29 mouse cellular contexts compared by ENCODE assay signal in the genomic region with DNA sequence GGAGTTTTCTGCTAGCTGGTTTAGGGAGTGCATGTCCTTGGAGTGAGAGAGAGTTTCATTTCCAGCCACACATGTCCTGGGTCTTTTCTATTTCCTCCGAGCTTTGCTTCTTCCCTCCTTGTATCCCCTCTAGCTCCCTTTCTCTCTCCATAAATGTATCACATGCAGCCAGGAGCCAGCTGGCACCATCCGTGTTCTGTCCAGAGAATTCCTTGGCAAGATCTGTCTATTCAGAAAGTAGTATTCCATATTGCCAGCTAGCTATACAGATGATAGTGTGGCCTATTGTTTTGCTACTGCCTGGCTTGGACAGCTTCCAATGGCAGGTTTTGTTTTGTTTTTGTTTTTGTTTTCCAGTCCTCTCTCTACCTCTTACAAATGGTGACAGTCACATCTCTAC.
DNase-seq lines count a peak whose midpoint lies in the region; ATAC-seq lines count a peak whose summit lies in the region.
"Had no signal": no experiment of that assay in that cellular context is flagged by ENCODE, and none has a peak within 500 bp of the region (broad histone marks: within the 10 kb centered on the region; RNA-seq: fewer than 3 reads in every experiment).

No protein-coding gene starts in this region.

- WGBS in hindbrain, embryonic 14.5 days, result 67% methylated on average over 2 of the region's 2 CpGs
- WGBS in hindbrain, embryonic 11.5 days, result 89% methylated on average over 2 of the region's 2 CpGs

- intact Hi-C loops in left cerebral cortex, postnatal 4 days (cut with DNase I), result loop anchor here (10.0 kb wide), 1 partner anchor 478 kb away; no protein-coding TSS in a partner anchor
- intact Hi-C loops in left cerebral cortex, postnatal 36 days (cut with DNase I), result no loop called here

- ATAC-seq in hindbrain, embryonic 14.5 days (ENCODE audit: low FRiP score), result no peak
- no peak for ATAC-seq in hindbrain, embryonic 11.5 days (ENCODE audit: low FRiP score)
- ATAC-seq: hindbrain, embryonic 16.5 days; intestine, embryonic 15.5 days had no signal

- H3K4me2 ChIP-seq in hindbrain, embryonic 14.5 days (replicated peaks), result no peak overlapping the region
- H3K4me2 ChIP-seq in hindbrain, embryonic 11.5 days (replicated peaks; ENCODE audit: low read depth, low read length), result no peak overlapping the region
- H3K4me2 ChIP-seq: heart, embryonic 12.5 days; intestine, embryonic 15.5 days; neural tube, embryonic 15.5 days had no signal

- peaks cover 23% of the 10 kb centered on the region for H3K27me3 ChIP-seq in hindbrain, embryonic 14.5 days (ENCODE audit: control insufficient read depth, insufficient read depth, low read length)
- peaks cover 2% of the 10 kb centered on the region; the same call in 1 of the 2 replicates for H3K27me3 ChIP-seq in hindbrain, embryonic 11.5 days (ENCODE audit: control insufficient read depth, insufficient read depth, low read length)
- H3K27me3 ChIP-seq: heart, embryonic 12.5 days; intestine, embryonic 15.5 days had no signal

- peaks cover 17% of the 10 kb centered on the region for H3K4me1 ChIP-seq in hindbrain, embryonic 14.5 days (replicated peaks; ENCODE audit: control insufficient read depth, insufficient read depth, low read length)
- H3K4me1 ChIP-seq in hindbrain, embryonic 11.5 days (replicated peaks; ENCODE audit: control insufficient read depth, insufficient read depth, low read length), result no peaks in the 10 kb centered on the region

- no peaks in the 10 kb centered on the region for H3K9me3 ChIP-seq in hindbrain, embryonic 14.5 days (ENCODE audit: control insufficient read depth, low read length)
- no peaks in the 10 kb centered on the region for H3K9me3 ChIP-seq in hindbrain, embryonic 11.5 days (ENCODE audit: control insufficient read depth, low read length)
- H3K9me3 ChIP-seq: heart, embryonic 12.5 days; intestine, embryonic 15.5 days; midbrain, embryonic 10.5 days; neural tube, embryonic 15.5 days had no signal

- DNase-seq in cerebellum, postnatal 10 days, result peak; percentile 45 to 63
- DNase-seq in cerebellum, adult 8-10 months, result no peak
- no peak for DNase-seq in hindbrain, embryonic 14.5 days (ENCODE audit: low spot score)
- DNase-seq in hindbrain, embryonic 11.5 days (ENCODE audit: low spot score), result no peak
- peak; percentile 52 for DNase-seq in left cerebral cortex, postnatal 4 days
- no peak for DNase-seq in left cerebral cortex, postnatal 36 days (ENCODE audit: low spot score in 2 of 2)
- peak; percentile 50 for DNase-seq in brain, adult 2 months (ENCODE audit: low read depth, low spot score)
- DNase-seq: adrenal gland, postnatal 10 days; cerebellum, postnatal 36 days; gastrocnemius, adult 2 months; gastrocnemius, postnatal 36 days; heart, adult 18-20 months; heart, postnatal 4 days; kidney, adult 2 months; kidney, postnatal 4 days; liver; lung, adult 2 months; lung, postnatal 14 days; retina, postnatal 1 day; right cerebral cortex, postnatal 14 days; thymus, postnatal 4 days had no signal

- no peak overlapping the region for H3K9ac ChIP-seq in hindbrain, embryonic 14.5 days
- no peak overlapping the region for H3K9ac ChIP-seq in hindbrain, embryonic 11.5 days (ENCODE audit: low read depth, low read length)
- H3K9ac ChIP-seq: heart, embryonic 12.5 days; intestine, embryonic 15.5 days; liver, embryonic 14.5 days; neural tube, embryonic 15.5 days had no signal

- H3K36me3 ChIP-seq in hindbrain, embryonic 14.5 days (replicated peaks; ENCODE audit: control insufficient read depth, insufficient read depth), result no peaks in the 10 kb centered on the region
- H3K36me3 ChIP-seq in hindbrain, embryonic 11.5 days (ENCODE audit: control insufficient read depth, insufficient read depth, low read length), result no peaks in the 10 kb centered on the region
- H3K36me3 ChIP-seq: G1E; heart, embryonic 12.5 days; intestine, embryonic 15.5 days; midbrain, embryonic 10.5 days; neural tube, embryonic 15.5 days had no signal

- no peak overlapping the region for H3K4me3 ChIP-seq in hindbrain, embryonic 14.5 days (replicated peaks; ENCODE audit: low read length)
- no peak overlapping the region for H3K4me3 ChIP-seq in hindbrain, embryonic 11.5 days (ENCODE audit: low read depth, low read length)
- H3K4me3 ChIP-seq: gastrocnemius, adult 2 months; heart, embryonic 12.5 days; intestine, embryonic 15.5 days; midbrain, embryonic 10.5 days; neural tube, embryonic 15.5 days had no signal

- H3K27ac ChIP-seq in hindbrain, embryonic 14.5 days, result peak overlapping the region; percentile 28; the same call in 1 of the 2 replicates
- no peak overlapping the region for H3K27ac ChIP-seq in hindbrain, embryonic 11.5 days (ENCODE audit: low read depth, low read length)
- H3K27ac ChIP-seq: gastrocnemius, adult 2 months; intestine, embryonic 15.5 days; kidney, postnatal 0 days; liver, embryonic 14.5 days; midbrain, embryonic 10.5 days; neural tube, embryonic 15.5 days had no signal

Comparison
In these comparisons a context has a peak if more than half of its experiments do, and no peak if none do; other contexts are left out.
1. DNase-seq: peak in cerebellum, postnatal 10 days (2 of 2), left cerebral cortex, postnatal 4 days (single experiment) and brain, adult 2 months (single experiment); none in cerebellum, adult 8-10 months (single experiment), hindbrain, embryonic 14.5 days (single experiment), hindbrain, embryonic 11.5 days (single experiment) and left cerebral cortex, postnatal 36 days (0 of 2).